Mouse (Mus musculus) layer of hippocampus, adult 11-12 months (tissue): ENCODE results near the gene Gm49361.

Source experiments
- DNase-seq: peaks from one replicate; pipeline ENCODE4 v3.0.0; 2022; ENCODE audit warnings: low spot score

The Gm49361 gene

DNA sequence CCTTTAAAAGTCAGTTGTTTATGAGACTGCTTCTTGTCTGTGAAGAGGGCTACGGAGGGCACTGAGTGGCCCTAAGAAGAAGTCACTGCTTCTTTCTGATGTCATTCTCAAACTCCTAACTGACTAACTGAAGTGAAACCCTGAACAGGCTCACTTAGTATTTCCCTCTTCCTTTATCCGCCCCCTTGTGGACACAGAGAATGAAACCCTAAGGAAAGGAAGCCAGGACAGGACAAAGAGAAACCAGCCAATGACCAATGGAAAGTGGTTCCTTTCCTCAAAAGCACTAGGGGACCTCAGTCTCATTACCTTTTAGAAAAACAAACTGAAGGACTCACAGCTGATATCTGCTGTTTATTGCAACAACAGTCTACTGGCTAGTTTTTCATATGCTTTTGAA lies 126.4 kb downstream of the Gm49361 start:
- DNase-seq: peak; percentile 28

DNA sequence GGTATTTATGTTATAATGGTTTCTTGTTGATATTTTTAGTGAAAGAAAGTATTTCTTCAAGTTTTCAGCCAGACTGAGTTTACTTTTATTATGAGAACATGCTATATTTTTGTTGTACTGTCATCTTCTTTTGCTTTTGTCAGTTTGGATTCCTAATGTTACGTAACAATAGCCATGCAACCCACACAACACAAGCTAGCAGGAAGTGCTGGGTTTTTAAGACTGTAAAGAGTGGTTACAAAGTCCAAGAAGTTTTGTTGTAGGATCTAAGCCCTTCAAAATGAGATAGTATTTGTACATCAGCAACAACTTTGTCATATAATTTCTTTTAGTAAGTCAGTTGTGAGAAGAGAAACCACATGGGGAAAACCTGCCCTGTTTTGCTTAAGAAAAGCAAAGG lies 128.2 kb downstream of the Gm49361 start:
- no peak for DNase-seq

DNA sequence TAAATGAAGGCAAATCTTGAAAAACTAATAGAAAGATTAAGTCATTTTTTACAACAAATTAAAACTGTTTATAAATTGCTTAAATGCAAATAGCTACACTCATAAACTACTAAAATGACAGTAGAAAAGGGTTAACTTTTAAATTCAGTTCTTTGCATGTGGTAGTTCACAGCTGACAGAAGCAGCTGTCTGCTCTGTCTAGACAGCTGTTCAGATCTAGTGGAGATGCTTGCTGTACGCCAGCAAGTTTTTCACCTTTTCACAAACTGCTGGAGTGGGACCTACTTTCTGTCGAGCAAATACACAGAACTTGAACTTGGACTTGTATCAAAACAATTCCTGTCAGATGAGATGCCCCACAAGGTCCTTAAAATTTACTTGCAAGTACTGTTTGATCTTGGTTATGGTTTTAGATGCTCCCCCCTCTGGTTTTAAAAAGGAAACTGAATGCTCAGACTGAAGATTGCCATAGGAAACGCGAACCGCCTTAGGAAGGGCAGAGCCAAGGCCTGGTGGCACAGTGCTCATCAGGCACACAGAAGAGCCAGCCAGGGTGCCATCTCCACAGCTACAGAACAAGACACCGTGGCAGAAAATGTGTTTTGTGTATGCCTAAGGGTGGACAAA lies 129.5 kb downstream of the Gm49361 start:
- no peak for DNase-seq

DNA sequence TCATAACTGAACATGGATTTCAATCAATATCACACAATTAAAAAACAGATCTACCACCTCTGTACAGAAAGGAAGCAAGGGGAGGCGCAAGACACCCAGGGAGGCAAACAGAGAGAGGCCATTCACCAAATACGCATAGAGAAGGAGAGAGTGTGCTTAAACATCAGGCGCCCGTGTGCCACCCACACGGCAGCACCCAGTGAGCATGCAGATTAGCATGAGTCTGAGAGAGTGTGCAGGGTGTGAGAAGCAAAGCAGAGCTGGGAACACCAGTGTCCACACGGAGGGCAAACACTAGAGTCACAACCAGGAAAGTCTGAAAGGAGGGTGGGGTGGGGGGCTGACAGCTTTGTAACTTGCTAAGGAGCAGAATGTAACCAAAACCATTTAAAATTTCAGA lies 130.1 kb downstream of the Gm49361 start:
- DNase-seq: no peak

DNA sequence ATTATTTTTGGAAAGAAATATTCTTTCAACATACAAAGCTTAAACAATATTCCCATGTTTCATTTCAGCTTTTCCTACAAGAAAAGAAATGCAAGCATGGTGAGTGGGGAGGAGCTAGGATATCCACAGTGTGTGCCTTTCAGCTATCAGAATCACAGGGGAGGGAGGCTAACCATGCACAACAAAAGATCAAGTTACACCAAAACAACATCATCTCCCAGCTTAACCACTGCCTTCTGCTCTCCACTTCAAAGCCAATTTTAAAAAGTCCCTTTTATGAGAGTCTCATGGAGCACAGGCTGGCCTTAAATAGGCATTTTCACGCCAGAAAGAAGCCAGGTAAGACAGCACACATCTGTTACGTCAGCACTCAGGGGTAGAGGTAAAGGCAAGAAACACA lies 134.9 kb downstream of the Gm49361 start:
- DNase-seq: no peak

DNA sequence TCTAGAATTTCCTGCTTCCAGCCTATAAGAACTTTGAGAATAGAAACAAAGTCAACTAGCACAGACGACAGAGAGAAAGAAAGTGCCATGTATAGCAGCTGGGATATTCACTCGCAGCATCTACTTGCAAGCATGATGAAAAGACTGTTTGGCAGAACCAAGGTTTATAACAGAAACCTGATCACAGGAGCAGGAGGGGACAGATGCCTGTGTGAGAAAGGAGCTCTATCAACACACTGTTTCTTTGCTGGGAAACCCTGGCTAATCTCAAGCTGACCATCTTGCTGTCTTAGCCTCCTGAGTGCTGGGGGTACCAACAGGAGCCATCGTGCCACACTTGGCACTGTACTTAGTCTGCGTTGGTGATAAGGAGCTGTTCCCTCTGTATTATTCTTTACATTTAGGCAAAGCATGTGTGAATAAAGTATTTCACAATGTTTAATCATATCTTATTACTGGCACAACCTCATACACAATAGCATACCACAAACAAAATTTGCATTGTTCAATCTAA lies 136.0 kb downstream of the Gm49361 start:
- no peak for DNase-seq

DNA sequence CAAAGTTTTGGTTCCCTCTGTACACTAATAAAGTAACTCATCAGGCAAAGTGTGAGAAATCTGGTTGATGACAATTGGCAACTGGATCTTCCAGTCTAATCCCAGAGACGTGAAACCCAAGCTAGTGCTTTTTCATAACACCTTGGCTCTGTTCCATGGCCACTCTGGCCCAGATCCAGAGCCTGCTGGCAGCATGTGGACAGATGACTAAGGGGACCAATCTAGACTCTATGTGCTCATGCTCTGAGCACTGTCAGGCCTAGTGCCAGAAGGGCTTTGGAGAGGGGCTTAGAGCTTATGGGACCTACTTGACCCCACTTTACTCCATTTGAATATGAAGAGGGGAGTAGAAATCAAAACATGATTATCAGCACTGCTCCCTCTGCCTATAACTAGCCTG lies 138.4 kb downstream of the Gm49361 start:
- peak; percentile 84 for DNase-seq

DNA sequence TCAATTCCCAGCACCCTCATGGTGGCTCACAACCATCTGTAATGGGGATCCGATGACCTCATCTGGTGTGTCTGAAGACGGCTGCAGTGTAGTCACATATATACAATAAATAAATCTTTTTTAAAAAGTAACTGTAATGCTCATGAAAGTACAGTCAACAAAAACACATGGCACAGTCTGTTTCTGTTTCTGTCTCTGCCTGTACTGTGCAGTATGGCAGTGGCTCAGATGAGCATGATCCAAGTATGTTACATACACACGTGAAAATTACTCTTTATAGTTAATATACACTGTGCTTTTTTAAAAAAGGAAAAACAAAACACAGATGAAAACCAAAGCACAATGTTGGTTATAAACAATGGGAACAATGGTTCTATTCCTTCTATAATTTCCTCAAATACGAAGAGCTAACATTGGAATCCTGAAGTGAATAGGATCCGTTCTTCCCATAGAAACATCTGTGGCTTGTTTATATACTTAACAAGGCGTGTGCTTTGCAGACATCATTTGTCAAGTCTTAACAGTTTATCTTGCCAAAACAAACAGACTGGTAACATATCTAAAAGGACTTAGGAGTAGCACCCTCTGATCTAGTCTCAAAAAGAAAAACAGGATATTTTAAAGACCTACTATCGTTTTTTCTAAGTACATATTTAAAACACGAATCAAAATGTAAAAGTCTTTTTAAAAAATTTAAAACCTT lies 139.1 kb downstream of the Gm49361 start:
- no peak for DNase-seq

DNA sequence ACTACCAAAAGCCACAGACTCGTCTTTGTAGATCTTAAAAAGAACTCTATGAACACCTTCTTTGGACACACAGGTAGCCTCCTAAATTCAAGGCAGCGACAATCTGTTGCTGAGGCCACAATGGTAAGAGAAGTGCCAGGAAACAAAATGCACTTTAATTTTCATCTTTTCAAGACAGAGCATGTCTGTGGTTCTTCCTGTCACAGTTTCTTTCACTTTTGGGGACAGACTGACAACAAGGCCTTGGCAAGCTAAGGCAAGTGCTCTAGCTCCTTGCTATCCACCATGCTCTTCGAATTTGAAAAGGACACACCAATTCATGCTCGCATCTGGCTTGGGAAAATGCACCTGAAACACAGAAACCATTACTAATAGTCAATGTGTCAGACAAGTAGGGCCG lies 152.6 kb downstream of the Gm49361 start:
- no peak for DNase-seq
